Mouse (Mus musculus) heart, embryonic 14.5 days (tissue): ENCODE data around the gene Hoxc5. TPM values are rescaled to one million over a fixed set of nuclear protein-coding genes. Genes with fewer than 3 reads are reported as not detected.

ENCODE experiments used
- ATAC-seq: fragments of 200-750 bp; cut with Nextera tagmentation; 2 replicates; pipeline ENCODE4 v1.8.0; 2017; ENCODE audit warnings: low read depth, moderate TSS enrichment; ENCODE audit not compliant: insufficient number of reproducible peaks, insufficient read depth, low FRiP score
- H3K27ac ChIP-seq, 2 experiments: fragments of 200-500 bp in 1 of 2; fragments of 300-500 bp in 1 of 2; sonication (generic) in 1 of 2; replicated peaks in 1 of 2; 2 replicates each; pipeline ENCODE4 v1.5.1; 2012 to 2014; ENCODE audit warnings: low read depth in 2 of 2, low read length in 2 of 2, control low read depth in 1 of 2, mild to moderate bottlenecking in 1 of 2, mixed read lengths in 1 of 2; ENCODE audit not compliant: control insufficient read depth in 1 of 2, insufficient read depth in 1 of 2
- H3K27me3 ChIP-seq: fragments of 300-500 bp; sonication (generic); 2 replicates; pipeline ENCODE4 v1.6.1; 2014; ENCODE audit warnings: mild to moderate bottlenecking, low read length, control low read depth; ENCODE audit not compliant: control insufficient read depth, insufficient read depth
- H3K36me3 ChIP-seq: fragments of 300-500 bp; sonication (generic); 2 replicates; pipeline ENCODE4 v1.6.1; 2014; ENCODE audit warnings: mild to moderate bottlenecking, control low read depth, low read length, mixed read lengths; ENCODE audit not compliant: control insufficient read depth, insufficient read depth
- H3K4me1 ChIP-seq, 2 experiments: fragments of 200-500 bp in 1 of 2; fragments of 300-500 bp in 1 of 2; sonication (generic) in 1 of 2; 2 replicates each; pipeline ENCODE4 v1.6.1; 2012 to 2014; ENCODE audit warnings: low read length in 2 of 2, control low read depth in 1 of 2, mixed read lengths in 1 of 2; ENCODE audit not compliant: control insufficient read depth in 2 of 2, insufficient read depth in 2 of 2
- H3K4me2 ChIP-seq: fragments of 300-500 bp; sonication (generic); 2 replicates; pipeline ENCODE4 v1.6.1; 2014; ENCODE audit warnings: mild to moderate bottlenecking, low read length
- H3K4me3 ChIP-seq, 2 experiments: fragments of 200-500 bp in 1 of 2; fragments of 300-500 bp in 1 of 2; sonication (generic) in 1 of 2; 2 replicates each; pipeline ENCODE4 v1.5.1; 2012 to 2014; ENCODE audit warnings: low read length in 2 of 2, mild to moderate bottlenecking in 2 of 2, control low read depth in 1 of 2, low read depth in 1 of 2, moderate library complexity in 1 of 2; ENCODE audit not compliant: control insufficient read depth in 1 of 2, insufficient read depth in 1 of 2
- H3K9ac ChIP-seq: fragments of 300-500 bp; sonication (generic); 2 replicates; pipeline ENCODE4 v1.6.1; 2014; ENCODE audit warnings: mild to moderate bottlenecking, low read length
- H3K9me3 ChIP-seq: fragments of 300-500 bp; sonication (generic); 2 replicates; pipeline ENCODE4 v1.6.1; 2016; ENCODE audit warnings: low read length, control low read depth; ENCODE audit not compliant: control insufficient read depth
- WGBS: fragments of 180-500 bp; shearing (Covaris S2); extraction: QIAGEN DNeasy Blood & Tissue Kit; methylation state at CpG from one replicate; pipeline ENCODE4 v1.1.7; 2014; 5-methylcytosine and 5-hydroxymethylcytosine counted together
- polyA plus RNA-seq: library from polyadenylated mRNA; unstranded; fragments of >200 nt; fragmentation: Nextera tagmentation; extraction: Ambion mirVana; gene quantifications from 2 replicates; pipeline ENCODE4 v1.2.1, GENCODE M21; 2014

Hoxc5 gene
- polyA plus RNA-seq, 1 experiment from 2014 or later = 0.07 TPM

DNA sequence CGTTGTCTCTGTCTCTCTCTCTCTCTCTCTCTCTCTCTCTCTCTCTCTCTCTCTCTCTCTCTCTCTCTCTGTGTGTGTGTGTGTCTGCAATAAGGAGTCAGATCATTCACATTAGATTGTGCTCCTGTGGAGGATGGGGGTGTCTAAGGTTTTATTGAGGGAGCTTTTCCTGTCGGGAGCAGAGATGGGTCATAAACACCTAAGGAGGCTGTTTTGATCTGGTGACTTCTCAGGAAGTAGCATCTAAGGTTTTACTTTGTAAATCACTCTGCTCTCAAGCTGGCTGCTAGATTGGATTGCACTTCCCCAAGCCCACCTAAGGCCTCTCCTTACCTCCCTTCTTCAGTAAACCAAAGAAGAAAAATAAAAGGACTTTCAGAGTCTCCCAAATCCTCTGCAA lies 56.9 kb downstream of the Hoxc5 start:
- no peak overlapping the region for H3K4me2 ChIP-seq
- H3K27ac ChIP-seq = no peak overlapping the region
- no peak overlapping the region for H3K4me3 ChIP-seq
- H3K9ac ChIP-seq = no peak overlapping the region
- no peaks in the 10 kb centered on the region for H3K9me3 ChIP-seq
- H3K36me3 ChIP-seq = no peaks in the 10 kb centered on the region
- no peaks in the 10 kb centered on the region for H3K4me1 ChIP-seq
- H3K27me3 ChIP-seq = peaks cover 100% of the 10 kb centered on the region
- 2% methylated on average over 2 of the region's 2 CpGs for WGBS
- ATAC-seq = no peak

DNA sequence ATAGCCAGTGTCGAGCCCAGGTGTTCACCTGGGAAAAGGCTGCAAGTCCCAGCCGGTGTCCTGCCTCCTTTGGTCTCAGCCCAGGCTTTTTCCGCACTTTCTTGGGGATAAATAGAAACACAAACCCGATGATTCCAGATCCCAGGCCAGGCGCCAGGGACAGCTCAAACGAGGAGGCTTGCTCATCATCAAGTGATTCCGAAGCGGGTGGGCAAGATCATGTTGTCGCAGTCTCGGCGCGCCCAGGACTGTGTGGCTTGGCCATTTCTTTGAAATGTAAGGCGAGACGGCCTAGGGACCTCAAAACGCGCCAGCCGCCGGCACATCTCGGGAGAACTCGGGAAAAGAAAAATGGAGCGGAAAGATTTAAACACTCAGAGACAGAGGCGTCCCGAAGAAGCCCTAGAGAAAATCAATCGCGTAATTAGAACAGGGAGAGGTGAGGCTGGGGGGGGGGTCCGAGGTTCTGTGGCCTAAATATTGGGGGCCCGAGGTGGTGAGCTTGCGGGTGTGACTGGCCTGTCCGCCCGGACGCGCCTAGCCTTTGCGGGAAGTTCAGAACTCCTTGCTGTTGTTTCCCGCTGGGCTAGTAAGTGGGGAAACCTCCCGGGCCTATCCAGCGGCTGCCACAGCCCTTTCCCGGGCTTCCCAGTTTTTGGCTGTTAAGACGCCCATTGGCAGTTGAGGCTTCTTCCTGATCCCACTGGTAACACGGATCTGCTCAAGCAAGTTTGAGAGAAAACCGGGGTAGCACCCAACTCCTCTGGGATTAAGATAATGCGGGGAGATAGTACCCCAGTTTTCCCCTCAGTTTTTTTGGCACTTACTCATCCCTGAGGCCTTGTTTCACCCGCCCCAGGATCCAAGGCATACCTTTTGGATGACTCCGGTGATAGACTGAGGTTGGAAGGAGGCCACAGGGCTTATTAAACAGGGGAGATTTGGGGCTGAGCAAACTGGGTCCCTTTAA lies 60.3 kb downstream of the Hoxc5 start:
- H3K9ac ChIP-seq = no peak overlapping the region
- no peaks in the 10 kb centered on the region for H3K4me1 ChIP-seq
- H3K27me3 ChIP-seq = peaks cover 100% of the 10 kb centered on the region
- H3K9me3 ChIP-seq = no peaks in the 10 kb centered on the region
- H3K4me3 ChIP-seq = no peak overlapping the region
- H3K36me3 ChIP-seq = no peaks in the 10 kb centered on the region
- no peak overlapping the region for H3K4me2 ChIP-seq
- ATAC-seq = no peak
- H3K27ac ChIP-seq = no peak overlapping the region
- 2% methylated on average over 43 of the region's 43 CpGs for WGBS

DNA sequence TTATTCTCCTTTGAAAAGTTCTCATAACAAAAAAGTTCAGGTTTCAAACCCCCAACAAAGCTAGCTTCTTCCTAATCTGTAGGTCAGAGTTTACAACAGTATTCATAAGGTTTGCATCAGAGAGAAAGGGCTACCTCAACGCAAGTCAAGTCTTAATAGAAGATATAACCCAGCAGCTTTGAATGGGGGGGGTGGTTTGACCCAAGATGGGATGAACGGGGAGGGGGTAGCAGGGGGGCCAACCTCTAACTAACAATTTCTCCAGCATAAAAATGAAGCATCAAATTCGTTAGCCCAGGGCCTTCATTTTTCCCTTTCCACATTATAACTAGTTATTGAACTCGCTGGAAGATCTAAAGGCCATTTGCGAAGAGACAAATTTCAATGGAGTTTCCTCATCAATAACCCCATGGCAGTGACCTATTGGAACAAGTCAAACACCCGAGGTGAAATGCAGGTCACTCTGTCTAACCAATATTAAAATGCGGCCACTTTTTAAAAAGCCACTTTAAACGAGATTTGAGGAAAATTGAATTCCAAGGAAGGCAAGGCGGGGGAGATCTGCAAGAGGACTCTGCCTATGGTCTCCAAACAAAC lies 61.8 kb downstream of the Hoxc5 start:
- no peaks in the 10 kb centered on the region for H3K36me3 ChIP-seq
- peaks cover 98% of the 10 kb centered on the region for H3K27me3 ChIP-seq
- no peak overlapping the region for H3K27ac ChIP-seq
- no peak for ATAC-seq
- H3K9ac ChIP-seq = no peak overlapping the region
- H3K4me1 ChIP-seq = no peaks in the 10 kb centered on the region
- H3K9me3 ChIP-seq = no peaks in the 10 kb centered on the region
- 17% methylated on average over 9 of the region's 9 CpGs for WGBS
- H3K4me3 ChIP-seq = no peak overlapping the region
- no peak overlapping the region for H3K4me2 ChIP-seq

DNA sequence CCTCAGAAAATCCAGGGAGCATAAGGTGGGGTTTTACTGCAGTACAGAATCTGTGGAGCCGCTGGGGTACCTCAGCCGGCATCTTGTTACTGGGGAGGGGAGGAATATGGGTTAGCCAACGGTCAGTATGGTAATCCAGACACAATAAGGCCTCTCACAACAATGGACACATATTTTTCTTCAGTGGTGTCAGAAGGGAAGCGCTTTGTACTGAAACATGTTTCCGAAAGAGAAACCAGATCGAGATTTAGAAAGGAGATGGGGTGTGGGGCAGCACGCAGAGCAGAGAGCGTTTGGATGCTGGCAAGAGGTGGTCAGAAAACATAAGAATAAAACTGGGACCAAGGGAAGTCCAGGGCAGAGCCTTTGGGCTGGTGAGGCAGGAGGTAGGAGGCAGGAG lies 62.9 kb downstream of the Hoxc5 start:
- Histone ChIP-seq H3K4me2 (no peak overlapping the region), H3K36me3 (no peaks in the 10 kb centered on the region), H3K4me3 (no peak overlapping the region), H3K27me3 (peaks cover 98% of the 10 kb centered on the region), H3K9me3 (no peaks in the 10 kb centered on the region), H3K9ac (no peak overlapping the region), H3K27ac (no peak overlapping the region), H3K4me1 (0 out of 4 replicates have a peak, but pooled peaks cover 0 to 3% of the 10 kb centered on the region in 2 experiments)
- 3% methylated on average over 8 of the region's 8 CpGs for WGBS
- no peak for ATAC-seq

DNA sequence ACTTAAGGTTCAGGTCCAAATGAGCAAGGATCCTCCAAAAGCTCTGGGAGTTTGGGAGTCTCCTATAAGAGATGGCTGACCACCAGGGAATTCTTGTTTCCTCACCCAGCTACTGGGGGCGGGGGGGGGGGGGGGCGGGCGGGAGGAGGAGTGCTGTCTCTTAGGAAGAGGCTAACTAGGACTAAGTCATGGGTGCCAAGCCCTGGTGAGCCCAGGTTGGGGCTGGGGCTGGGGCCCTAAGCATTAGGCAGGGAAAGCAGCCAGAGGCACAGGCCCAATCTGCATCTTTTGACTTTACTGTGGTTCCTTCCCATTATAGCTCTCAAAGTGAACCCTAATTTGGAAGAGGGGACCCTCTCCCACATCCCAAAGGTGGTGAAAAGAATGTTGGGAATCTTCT lies 64.9 kb downstream of the Hoxc5 start:
- Histone ChIP-seq H3K9me3 (no peaks in the 10 kb centered on the region), H3K4me3 (no peak overlapping the region), H3K36me3 (no peaks in the 10 kb centered on the region), H3K27me3 (peaks cover 98% of the 10 kb centered on the region), H3K4me2 (no peak overlapping the region), H3K9ac (no peak overlapping the region), H3K27ac (no peak overlapping the region), H3K4me1 (0 out of 4 replicates have a peak, but pooled peaks cover 0 to 3% of the 10 kb centered on the region in 2 experiments)
- WGBS = 0% methylated on average over 2 of the region's 3 CpGs
- ATAC-seq = no peak

DNA sequence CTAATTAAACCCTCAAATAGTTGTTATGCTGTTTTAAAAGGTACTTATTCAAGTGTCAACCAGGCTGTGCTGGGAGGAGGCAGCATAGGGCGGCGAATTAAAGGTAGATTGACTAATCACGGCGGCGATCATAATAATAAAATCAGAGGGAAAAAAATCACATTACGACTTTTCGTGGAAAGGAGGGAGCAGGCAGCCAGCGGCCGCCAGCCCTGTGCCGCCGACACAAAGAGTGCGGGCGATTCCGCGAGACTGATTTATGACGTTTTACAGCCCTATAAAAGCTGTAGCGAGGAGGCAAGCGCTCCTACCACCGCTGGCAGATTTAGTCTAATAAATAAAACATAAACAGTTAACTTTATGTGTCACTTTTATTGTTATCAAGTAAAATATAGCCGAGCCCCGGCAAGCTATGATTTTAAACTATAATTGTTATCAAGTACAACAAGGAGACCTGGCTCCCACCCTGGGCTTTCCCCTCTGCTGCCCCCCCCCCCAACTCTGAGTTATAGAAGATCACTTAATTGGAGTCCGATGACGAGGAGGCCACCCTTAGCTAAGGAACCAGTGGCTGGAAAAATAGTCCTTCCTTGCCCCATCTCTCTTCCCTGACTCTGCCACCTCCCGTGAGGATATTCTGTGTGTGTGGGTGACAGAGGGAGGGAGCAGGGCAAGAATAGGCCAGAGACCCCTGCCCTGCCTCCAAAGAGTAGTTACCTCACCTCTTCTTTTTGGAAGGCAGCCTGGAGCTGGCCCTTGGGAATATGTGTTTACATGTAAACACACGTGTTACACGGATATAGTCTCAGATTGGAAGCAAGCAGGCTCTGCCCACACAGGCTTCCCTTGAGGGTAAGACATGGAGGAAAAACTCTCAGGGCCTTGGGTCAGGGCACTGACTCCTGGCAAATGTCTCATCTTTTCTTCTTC lies 65.7 kb downstream of the Hoxc5 start:
- H3K4me3 ChIP-seq = no peak overlapping the region
- H3K36me3 ChIP-seq = no peaks in the 10 kb centered on the region
- no peak overlapping the region for H3K4me2 ChIP-seq
- H3K4me1 ChIP-seq = 0 out of 4 replicates have a peak, but pooled peaks cover 0 to 3% of the 10 kb centered on the region in 2 experiments
- no peak for ATAC-seq
- H3K9me3 ChIP-seq = no peaks in the 10 kb centered on the region
- H3K27me3 ChIP-seq = peaks cover 98% of the 10 kb centered on the region
- no peak overlapping the region for H3K27ac ChIP-seq
- H3K9ac ChIP-seq = no peak overlapping the region
- 4% methylated on average over 26 of the region's 26 CpGs for WGBS
